Mouse (Mus musculus): ENCODE data around the gene Tnfrsf18.

GRCm38 (mm10) chr4:156028580-156028979, 2.6 kb downstream of the Tnfrsf18 start:
- TF ChIP-seq MAFK (IDR thresholded peaks at IDR 0.05; ENCODE audit: insufficient read depth, low read depth, low read length) (no peak), ZNF384 (IDR thresholded peaks at IDR 0.05; ENCODE audit: low read depth, low read length) (no peak), CHD2 (IDR thresholded peaks at IDR 0.05; ENCODE audit: low read depth, low read length) (no peak), HCFC1 (IDR thresholded peaks at IDR 0.05; ENCODE audit: borderline replicate concordance, insufficient read depth, low read length) (no peak)
